Mouse (Mus musculus) c-Kit-positive CD71-positive TER-119-negative erythroid progenitor cells, embryonic 14.5 days (primary cell): ENCODE results near the gene Dusp10.
A peak's percentile ranks its signal among the peaks of the same experiment; 100 is the strongest.

ENCODE experiments used
- DNase-seq: peaks from one replicate; pipeline ENCODE4 v3.0.0-alpha.2; 2013; ENCODE audit warnings: low read depth

Dusp10 gene

GRCm38 (mm10) chr1:184030070-184030802 lies 17.1 kb downstream of the Dusp10 start:
- no peak for DNase-seq

- DNase-seq = no peak
These were observed 19.7 kb downstream of the Dusp10 start for GRCm38 (mm10) chr1:184032682-184033389.

GRCm38 (mm10) chr1:184033390-184034010 lies 20.4 kb downstream of the Dusp10 start:
- peak; percentile 34 for DNase-seq

GRCm38 (mm10) chr1:184034011-184034557 lies 21.0 kb downstream of the Dusp10 start, which contains the start of gene 1700056E22Rik:
TSS of gene 1700056E22Rik (minus strand) at chr1:184034301.
- peak; percentile 98 for DNase-seq

- peak; percentile 17 for DNase-seq
These were observed 21.7 kb downstream of the Dusp10 start for GRCm38 (mm10) chr1:184034741-184035181.

- no peak for DNase-seq
These were observed 22.3 kb downstream of the Dusp10 start for GRCm38 (mm10) chr1:184035346-184035903.

- no peak for DNase-seq
These were observed 24.7 kb downstream of the Dusp10 start for GRCm38 (mm10) chr1:184037802-184038201.

GRCm38 (mm10) chr1:184039301-184039700 lies 26.2 kb downstream of the Dusp10 start:
- no peak for DNase-seq

- no peak for DNase-seq
These were observed 27.1 kb downstream of the Dusp10 start for GRCm38 (mm10) chr1:184040181-184040580.

- no peak for DNase-seq
These were observed 27.8 kb downstream of the Dusp10 start for GRCm38 (mm10) chr1:184040906-184041305.

GRCm38 (mm10) chr1:184041778-184042573 lies 28.9 kb downstream of the Dusp10 start:
- no peak for DNase-seq

GRCm38 (mm10) chr1:184042745-184043144 lies 29.6 kb downstream of the Dusp10 start:
- DNase-seq = peak; percentile 11

- DNase-seq = no peak
These were observed 30.3 kb downstream of the Dusp10 start for GRCm38 (mm10) chr1:184043391-184043790.

GRCm38 (mm10) chr1:184046070-184046677 lies 33.1 kb downstream of the Dusp10 start:
- no peak for DNase-seq

GRCm38 (mm10) chr1:184047818-184048217 lies 34.7 kb downstream of the Dusp10 start:
- no peak for DNase-seq

- DNase-seq = no peak
These were observed 35.7 kb downstream of the Dusp10 start for GRCm38 (mm10) chr1:184048675-184049418.

- no peak for DNase-seq
These were observed 38.2 kb downstream of the Dusp10 start for GRCm38 (mm10) chr1:184051286-184051685.

GRCm38 (mm10) chr1:184051824-184052223 lies 38.7 kb downstream of the Dusp10 start:
- DNase-seq = no peak

GRCm38 (mm10) chr1:184052331-184052730 lies 39.2 kb downstream of the Dusp10 start:
- no peak for DNase-seq

- no peak for DNase-seq
These were observed 40.0 kb downstream of the Dusp10 start for GRCm38 (mm10) chr1:184053141-184053540.
